Mouse (Mus musculus) liver, embryonic 14.5 days (tissue): ENCODE measurements around the gene Crtam.

Source experiments
- CTCF ChIP-seq: IDR thresholded peaks from 2 replicates; pipeline ENCODE4 v1.5.1; 2016; ENCODE audit warnings: antibody characterized with exemption, low read depth, control low read depth
- EP300 ChIP-seq: IDR thresholded peaks from 2 replicates; pipeline ENCODE4 v1.6.1; 2016; ENCODE audit warnings: antibody characterized with exemption, low read depth

DNA sequence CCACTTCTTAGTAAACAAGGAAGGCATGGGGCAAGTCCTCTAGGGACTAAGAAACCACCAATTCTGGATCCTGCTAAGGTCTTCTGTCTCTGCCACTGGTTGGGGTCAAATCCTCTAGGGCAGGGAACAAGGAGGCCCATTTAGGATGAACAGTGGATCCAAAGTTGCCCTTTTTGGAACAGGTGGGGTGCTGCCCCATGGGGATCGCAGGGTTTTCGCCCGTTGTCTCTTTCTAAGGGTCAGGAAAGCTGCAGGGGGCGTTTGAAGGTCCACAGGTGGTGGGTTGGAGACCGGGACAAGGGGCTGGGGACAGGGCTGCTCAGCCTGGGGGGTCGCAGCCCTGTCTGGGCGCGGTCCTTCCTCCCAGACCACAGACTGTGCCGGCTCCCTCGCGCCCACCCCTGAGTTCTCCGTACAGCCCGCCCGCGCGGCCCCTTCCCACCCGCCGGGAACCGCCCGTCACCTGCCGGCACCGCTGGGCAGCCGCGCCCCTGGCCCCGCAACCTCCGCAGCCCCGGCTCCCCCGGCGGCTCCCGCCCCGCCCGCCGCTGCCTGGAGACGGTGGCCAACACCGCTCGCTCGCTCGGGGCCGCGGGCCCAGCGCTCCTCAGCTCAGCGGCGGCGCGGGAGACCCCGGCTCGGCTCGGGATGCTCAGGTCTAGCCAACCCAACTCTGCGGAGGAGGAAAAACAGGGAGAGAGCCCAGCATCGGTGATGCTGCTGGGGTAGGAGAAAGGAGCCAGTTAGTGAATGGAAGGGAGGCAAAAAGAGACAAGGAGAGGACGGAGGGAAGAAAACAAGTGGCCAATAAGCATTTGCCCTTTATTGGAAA lies 40.6 kb downstream of the Crtam start, which contains the start of gene Jhy:
- TF ChIP-seq CTCF (no peak), EP300 (no peak)
